Mouse (Mus musculus): ENCODE results near the gene Kif27.

Kif27 gene

DNA sequence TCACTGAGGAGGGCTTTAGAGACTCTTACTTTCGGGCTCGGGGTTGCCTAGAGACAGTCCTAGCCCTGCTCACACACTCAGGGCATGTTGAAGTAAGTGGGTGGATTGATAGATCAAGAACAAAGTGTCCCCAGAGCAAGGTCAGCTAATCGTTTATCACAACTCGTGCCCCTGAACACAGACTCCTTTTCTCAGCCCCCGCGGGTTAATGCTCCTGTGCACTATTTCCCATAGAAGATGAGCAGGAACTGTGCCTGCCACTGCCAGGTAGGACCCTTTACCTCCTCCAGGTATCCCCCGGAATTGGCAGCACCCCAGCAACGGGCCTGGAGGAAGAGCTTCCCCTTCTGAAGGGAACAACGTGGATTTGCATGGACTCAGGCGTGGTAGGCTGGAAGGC lies 82.7 kb downstream of the Kif27 start:
- no peak for DNase-seq (ENCODE audit: low read depth, low spot score)

GRCm38 (mm10) chr13:58275599-58275998 lies 83.3 kb downstream of the Kif27 start, which contains the start of gene Gkap1:
Gene Gkap1 (minus strand): TSS chr13:58275699.
- no peak for DNase-seq (ENCODE audit: low read depth, low spot score)

DNA sequence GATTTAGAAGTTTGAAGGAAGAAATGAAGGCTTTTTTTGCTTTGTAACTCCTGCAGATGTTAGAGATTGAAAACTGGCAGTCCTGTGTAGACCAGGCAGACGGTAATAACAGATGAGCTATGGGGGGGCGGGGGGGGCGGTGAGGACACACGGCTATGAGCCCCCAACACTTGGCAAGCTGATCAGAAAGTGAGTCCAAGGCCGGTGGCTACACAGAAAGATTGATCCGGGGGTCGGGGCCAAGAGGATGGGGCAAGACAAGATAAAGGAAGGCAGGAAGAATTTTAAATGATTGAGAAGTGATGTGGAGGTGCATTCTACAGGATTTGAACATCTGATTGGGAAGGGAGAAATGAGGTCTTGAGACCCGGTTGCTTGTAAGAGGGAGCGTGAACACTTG lies 83.8 kb downstream of the Kif27 start:
- DNase-seq (ENCODE audit: low read depth, low spot score) = no peak

- DNase-seq (ENCODE audit: low read depth, low spot score) = peak; percentile 55
These were observed 84.5 kb downstream of the Kif27 start for GRCm38 (mm10) chr13:58274259-58274991.

GRCm38 (mm10) chr13:58273411-58274258 lies 85.3 kb downstream of the Kif27 start:
- DNase-seq (ENCODE audit: low read depth, low spot score) = peak; percentile 39

DNA sequence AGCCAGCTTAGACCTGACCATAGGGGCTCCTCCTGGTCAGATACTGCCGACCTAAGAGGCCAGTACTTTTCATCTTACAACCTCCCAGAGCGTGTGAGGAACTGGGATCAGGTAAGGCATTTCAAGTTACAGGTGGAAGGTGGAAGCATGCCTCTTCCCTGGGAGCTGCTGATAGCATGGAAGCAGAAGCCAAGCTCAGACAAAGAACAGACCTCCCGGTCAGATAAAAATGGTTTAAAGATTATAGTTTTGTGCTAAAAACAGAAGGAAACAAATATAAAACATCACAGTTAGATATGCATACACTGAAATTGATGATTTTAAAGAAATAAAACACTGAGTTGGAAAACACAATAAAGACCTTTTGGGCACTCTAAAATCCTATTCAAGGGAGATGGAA lies 92.1 kb downstream of the Kif27 start:
- DNase-seq (ENCODE audit: low read depth, low spot score) = no peak

DNA sequence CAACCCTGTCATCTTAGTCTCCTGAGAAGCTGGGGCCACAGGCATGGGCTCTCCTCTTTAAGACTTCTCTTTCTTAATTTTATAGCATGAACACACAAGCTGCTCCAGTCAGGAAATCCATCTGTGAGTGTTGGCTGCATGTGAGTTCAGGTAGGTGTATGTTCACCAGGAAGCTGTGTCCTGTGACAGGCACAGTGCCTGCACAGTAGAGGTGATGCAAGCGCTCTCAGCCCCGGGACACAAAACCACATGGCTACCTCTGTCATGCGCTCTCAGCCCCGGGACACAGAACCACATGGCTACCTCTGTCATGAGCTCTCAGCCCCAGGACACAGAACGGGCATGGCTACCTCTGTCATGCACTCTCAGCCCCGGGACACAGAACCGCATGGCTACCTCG lies 95.4 kb downstream of the Kif27 start:
- no peak for DNase-seq (ENCODE audit: low read depth, low spot score)

- no peak for DNase-seq (ENCODE audit: low read depth, low spot score)
These were observed 97.2 kb downstream of the Kif27 start for GRCm38 (mm10) chr13:58261674-58262073.

DNA sequence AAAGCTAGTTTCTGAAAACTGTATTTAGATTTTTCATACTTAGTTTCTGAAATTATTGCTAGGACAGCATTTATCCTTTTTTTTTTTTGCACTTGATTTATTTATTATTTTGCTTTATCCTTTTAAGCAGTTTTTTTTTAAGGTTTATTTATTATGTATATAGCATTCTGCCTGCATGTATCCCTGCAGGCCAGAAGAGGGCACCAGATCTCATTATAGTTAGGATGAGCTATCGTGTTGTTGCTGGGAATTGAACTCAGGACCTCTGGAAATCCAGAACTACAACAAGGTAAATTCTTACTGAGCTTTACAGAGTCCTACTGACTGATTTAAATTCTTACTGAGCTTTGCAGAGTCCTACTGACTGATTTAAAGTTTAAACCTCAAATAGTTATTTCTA lies 105.7 kb downstream of the Kif27 start:
- DNase-seq (ENCODE audit: low read depth, low spot score) = no peak

- no peak for DNase-seq (ENCODE audit: low read depth, low spot score)
These were observed 110.0 kb downstream of the Kif27 start for GRCm38 (mm10) chr13:58248957-58249356.

All from CD4-positive helper T cell, adult 2 months (primary cell).